Mouse (Mus musculus): Measurements from ENCODE around the gene Elk4. TPM values are rescaled to one million over a fixed set of nuclear protein-coding genes. Genes with fewer than 3 reads are reported as not detected.

The Elk4 gene
- total RNA-seq, 2 experiments from 2014 or later = 53.1 to 90.6 TPM

- peak; percentile 95 for ATAC-seq (ENCODE audit: poor library complexity, severe bottlenecking)
These were observed 24.5 kb upstream of the Elk4 start for GRCm38 (mm10) chr1:131982907-131983306.

GRCm38 (mm10) chr1:131983806-131984205, 23.6 kb upstream of the Elk4 start:
- ATAC-seq (ENCODE audit: poor library complexity, severe bottlenecking) = no peak

- no peak for ATAC-seq (ENCODE audit: poor library complexity, severe bottlenecking)
These were observed 20.0 kb upstream of the Elk4 start for GRCm38 (mm10) chr1:131987432-131987831.

GRCm38 (mm10) chr1:131989476-131989875, 17.9 kb upstream of the Elk4 start:
- no peak for ATAC-seq (ENCODE audit: poor library complexity, severe bottlenecking)

- no peak for ATAC-seq (ENCODE audit: poor library complexity, severe bottlenecking)
These were observed 17.2 kb upstream of the Elk4 start for GRCm38 (mm10) chr1:131990083-131990760.

- ATAC-seq (ENCODE audit: poor library complexity, severe bottlenecking) = no peak
These were observed 14.8 kb upstream of the Elk4 start for GRCm38 (mm10) chr1:131992561-131993001.

GRCm38 (mm10) chr1:131993169-131994040, 14.0 kb upstream of the Elk4 start:
- ATAC-seq (ENCODE audit: poor library complexity, severe bottlenecking) = peak; percentile 60

GRCm38 (mm10) chr1:131995062-131995461, 12.3 kb upstream of the Elk4 start:
- ATAC-seq (ENCODE audit: poor library complexity, severe bottlenecking) = peak; percentile 79

GRCm38 (mm10) chr1:132000506-132000905, 6.9 kb upstream of the Elk4 start:
- ATAC-seq (ENCODE audit: poor library complexity, severe bottlenecking) = no peak

GRCm38 (mm10) chr1:132001880-132002330, 5.5 kb upstream of the Elk4 start:
- ATAC-seq (ENCODE audit: poor library complexity, severe bottlenecking) = no peak

GRCm38 (mm10) chr1:132003111-132003510, 4.3 kb upstream of the Elk4 start:
- no peak for ATAC-seq (ENCODE audit: poor library complexity, severe bottlenecking)

GRCm38 (mm10) chr1:132003817-132004216, 3.6 kb upstream of the Elk4 start:
- ATAC-seq (ENCODE audit: poor library complexity, severe bottlenecking) = no peak

GRCm38 (mm10) chr1:132004574-132005180, 2.7 kb upstream of the Elk4 start:
- no peak for ATAC-seq (ENCODE audit: poor library complexity, severe bottlenecking)

- ATAC-seq (ENCODE audit: poor library complexity, severe bottlenecking) = no peak
These were observed 1.9 kb upstream of the Elk4 start for GRCm38 (mm10) chr1:132005466-132005865.

GRCm38 (mm10) chr1:132006046-132006445, 1.4 kb upstream of the Elk4 start:
- no peak for ATAC-seq (ENCODE audit: poor library complexity, severe bottlenecking)

GRCm38 (mm10) chr1:132006721-132007120, 686 bp upstream of the Elk4 start:
- ATAC-seq (ENCODE audit: poor library complexity, severe bottlenecking) = no peak

- peak; percentile 66 for ATAC-seq (ENCODE audit: poor library complexity, severe bottlenecking)
These were observed 721 bp downstream of the Elk4 start for GRCm38 (mm10) chr1:132007828-132008827.

GRCm38 (mm10) chr1:132008881-132009644, 1.7 kb downstream of the Elk4 start:
- ATAC-seq (ENCODE audit: poor library complexity, severe bottlenecking) = no peak
